Mouse (Mus musculus) left cerebral cortex, postnatal 10 days (tissue): ENCODE measurements at regions not wholly inside any gene's neighbourhood (a gene's known extent, or its start where the extent isn't known, plus 50 kb on each side); places are given as distances from the start of the nearest gene placed in this dataset.
"Not testable (repeated sequence)": the region's sequence is repeated elsewhere in the genome, so short reads cannot be mapped to it uniquely, and the experiment has no call there.

ENCODE experiments used
- DNase-seq, 2 experiments: peaks; one replicate each; pipeline ENCODE4 v3.0.0; 2021 to 2022; ENCODE audit warnings: low spot score in 2 of 2, mixed read lengths in 1 of 2; ENCODE audit errors: extremely low spot score in 1 of 2
- intact Hi-C: fragments of 180-260 bp; cut with DNase I; formaldehyde crosslinking; loops from one replicate; pipeline ENCODE4 v1.15.1; 2025

GRCm38 (mm10) chr10:53482919-53483318 is 103.2 kb upstream of the Cep85l start:
- no peak for DNase-seq
- intact Hi-C loops: no loop called here

DNA sequence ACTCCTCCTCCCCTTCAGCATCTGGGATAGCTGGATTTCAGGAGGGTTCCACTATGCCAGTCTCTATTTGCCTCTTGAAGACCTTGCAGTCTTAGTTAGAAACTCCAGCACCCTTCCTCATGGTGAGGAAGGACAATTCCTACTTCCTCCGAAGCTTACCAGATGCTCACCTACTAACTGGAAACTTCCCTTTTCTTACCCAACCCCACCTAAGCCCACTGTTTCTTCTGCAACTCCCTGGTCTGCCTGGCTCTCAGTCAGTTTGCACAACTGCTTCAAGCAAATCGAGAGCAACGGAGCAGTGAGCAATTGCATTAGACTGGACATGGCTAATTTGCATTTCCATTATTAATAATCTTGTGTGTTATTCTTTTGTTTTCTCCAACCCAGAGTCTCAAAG is 90.5 kb upstream of the Cep85l start:
- intact Hi-C loops: no loop called here

DNA sequence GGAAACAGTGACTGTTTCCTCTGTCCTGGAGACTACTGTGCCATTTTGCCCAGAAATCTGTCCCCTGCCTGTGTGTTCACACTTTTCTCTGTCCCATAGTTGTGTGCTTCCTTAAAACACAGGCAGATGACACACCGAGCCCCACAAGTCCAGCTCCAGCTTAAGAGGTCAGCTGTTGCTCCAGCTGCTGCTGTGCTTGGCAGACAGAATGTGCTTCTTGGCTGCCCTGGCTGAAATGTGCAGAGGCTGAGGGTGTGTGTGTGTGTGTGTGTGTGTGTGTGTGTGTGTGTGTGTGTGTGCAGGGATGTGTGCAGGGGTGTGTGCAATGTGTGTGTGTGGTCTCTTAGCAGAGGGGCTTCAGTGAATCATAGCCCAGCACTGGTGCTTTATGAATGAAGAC is 89.9 kb upstream of the Cep85l start:
- intact Hi-C loops: no loop called here
- peak in 1 of 2 experiments; percentile 48 for DNase-seq

More for the DNA sequence above, 90.5 kb upstream of the Cep85l start:
- DNase-seq: no peak

DNA sequence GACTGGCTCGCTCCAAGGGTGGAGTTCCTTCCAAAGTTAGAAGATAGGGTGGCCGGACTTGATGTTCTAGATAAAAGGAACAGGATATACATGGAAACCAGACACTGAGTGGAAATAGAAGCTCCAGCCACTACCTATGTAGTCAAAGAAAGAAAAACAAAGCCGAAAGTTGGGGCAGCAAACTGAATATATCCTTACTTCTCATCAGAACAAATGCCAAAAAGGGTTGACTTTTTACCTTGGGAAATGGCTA is 88.5 kb upstream of the Cep85l start:
- no peak for DNase-seq
- intact Hi-C loops: no loop called here

- intact Hi-C loops: no loop called here
- DNase-seq: no peak
Measured at GRCm38 (mm10) chr10:53467472-53468292, 87.9 kb upstream of the Cep85l start.

GRCm38 (mm10) chr10:53466851-53467250 is 87.1 kb upstream of the Cep85l start:
- intact Hi-C loops: no loop called here
- no peak for DNase-seq

DNA sequence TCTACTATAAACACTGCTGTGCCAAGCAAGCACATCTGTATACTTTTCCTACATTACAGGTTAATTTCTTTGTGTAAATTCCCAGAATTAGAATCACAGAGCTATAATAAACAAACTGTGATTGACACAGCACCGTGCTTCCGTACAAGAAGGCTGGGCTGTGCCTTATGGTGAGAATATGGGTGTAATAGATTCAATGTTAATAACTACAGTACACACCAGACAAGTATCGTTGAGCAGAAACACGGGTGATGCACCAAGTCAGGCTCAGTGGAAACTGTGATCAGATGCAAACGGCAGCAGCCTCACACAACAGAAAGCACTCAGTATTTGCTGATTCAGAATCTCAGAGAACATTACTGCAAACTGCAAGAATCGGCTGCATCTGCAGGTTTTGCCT is 86.5 kb upstream of the Cep85l start:
- intact Hi-C loops: no loop called here
- no peak for DNase-seq

DNA sequence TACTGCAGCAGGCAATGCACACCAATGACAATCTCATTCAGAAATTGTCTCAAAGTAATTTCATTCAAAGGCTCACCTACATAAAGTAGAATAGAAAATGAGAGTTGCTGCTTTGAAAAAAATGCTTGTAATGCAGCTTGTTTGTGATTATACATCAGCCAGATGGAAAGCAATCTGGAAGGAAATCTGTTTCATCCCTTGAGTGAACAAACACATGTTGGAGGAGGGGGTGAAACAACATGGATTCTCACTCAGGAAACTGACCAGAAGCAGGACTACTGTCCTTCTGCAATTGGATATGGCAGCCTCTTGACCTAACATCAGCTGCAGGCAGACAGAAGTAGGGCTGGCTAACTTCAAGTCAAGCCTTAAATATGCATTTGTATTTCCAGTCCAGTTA is 84.8 kb upstream of the Cep85l start:
- intact Hi-C loops: no loop called here
- no peak for DNase-seq

- intact Hi-C loops: no loop called here
- DNase-seq: no peak
Measured at GRCm38 (mm10) chr10:53464006-53464405, 84.3 kb upstream of the Cep85l start.

GRCm38 (mm10) chr10:53463471-53463870 is 83.7 kb upstream of the Cep85l start:
- intact Hi-C loops: no loop called here
- no peak for DNase-seq

- no peak for DNase-seq
- intact Hi-C loops: no loop called here
Measured at GRCm38 (mm10) chr10:53462449-53463308, 82.9 kb upstream of the Cep85l start.

DNA sequence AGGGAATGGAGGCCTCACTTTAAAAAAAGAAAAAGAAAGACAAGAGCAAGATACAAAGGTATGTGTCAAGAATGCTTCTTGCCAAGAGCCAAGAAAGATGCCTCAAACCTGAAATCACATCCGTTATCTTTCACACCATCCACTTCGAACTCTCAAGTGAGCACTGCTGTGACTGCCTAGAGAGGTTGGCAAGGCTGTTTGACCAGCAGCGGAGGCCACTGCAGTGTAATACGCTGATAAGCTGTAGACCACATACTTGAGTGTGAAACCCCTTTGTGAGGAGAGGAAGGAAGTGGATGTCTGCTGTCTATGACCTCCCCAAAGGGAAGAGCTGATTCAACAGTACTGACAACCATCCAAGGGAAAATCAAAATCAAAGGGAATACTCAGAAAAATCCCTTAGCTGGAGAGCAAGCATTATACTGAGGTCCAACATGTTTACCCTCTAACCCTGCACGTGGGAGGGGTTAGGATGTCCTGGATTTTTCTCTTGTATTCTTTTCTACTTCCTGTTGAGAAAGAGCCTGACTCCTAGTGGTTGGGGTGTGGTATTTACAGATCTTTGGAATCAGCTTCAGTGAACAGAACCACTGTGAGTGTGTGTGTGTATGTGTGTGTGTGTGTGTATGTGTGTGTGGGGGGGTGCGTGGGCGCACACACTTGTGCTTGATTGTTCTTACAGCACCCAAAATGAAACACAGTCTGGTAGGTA is 81.5 kb upstream of the Cep85l start:
- no peak for DNase-seq
- intact Hi-C loops: no loop called here

GRCm38 (mm10) chr10:53459706-53460105 is 80.0 kb upstream of the Cep85l start:
- DNase-seq, intact Hi-C loops: not testable (repeated sequence)

DNA sequence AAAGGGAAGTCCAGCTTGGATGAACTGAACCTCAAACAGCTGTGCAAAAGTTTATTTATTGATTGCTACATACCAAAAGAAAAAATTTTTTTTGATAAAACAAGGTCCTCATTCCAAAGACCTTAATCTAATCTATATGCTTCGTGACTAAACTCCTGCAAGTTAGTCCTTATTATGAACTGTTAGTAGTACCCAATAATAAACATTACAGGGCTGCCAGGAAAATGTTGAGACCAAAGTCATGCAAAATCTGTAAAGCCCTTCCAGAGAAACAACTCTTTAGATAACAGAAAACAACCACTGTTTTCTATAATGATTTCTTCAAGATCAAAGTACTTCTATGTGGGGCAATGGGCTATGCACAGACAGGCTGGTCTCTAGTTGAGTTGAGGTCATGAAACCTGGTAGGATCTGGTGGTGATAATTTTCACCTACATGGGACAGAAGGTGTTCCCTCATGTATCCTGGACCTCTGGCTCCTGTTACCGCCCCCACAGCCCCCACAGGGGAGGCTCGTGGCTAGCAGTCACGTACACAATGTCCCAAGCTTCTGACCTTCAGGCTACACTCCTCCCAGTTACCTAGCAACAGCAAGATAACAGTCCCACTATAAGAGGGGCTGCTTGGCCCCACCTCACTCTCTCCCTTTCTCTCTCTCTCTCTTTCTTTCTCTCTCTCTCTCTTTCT is 76.4 kb upstream of the Cep85l start:
- no peak for DNase-seq
- intact Hi-C loops: no loop called here

- no peak for DNase-seq
- intact Hi-C loops: no loop called here
Measured at GRCm38 (mm10) chr10:53444789-53445188, 65.0 kb upstream of the Cep85l start.

- no peak for DNase-seq
- intact Hi-C loops: no loop called here
Measured at GRCm38 (mm10) chr10:53443443-53443842, 63.7 kb upstream of the Cep85l start.

- intact Hi-C loops: no loop called here
- no peak for DNase-seq
Measured at GRCm38 (mm10) chr10:53442912-53443311, 63.2 kb upstream of the Cep85l start.

DNA sequence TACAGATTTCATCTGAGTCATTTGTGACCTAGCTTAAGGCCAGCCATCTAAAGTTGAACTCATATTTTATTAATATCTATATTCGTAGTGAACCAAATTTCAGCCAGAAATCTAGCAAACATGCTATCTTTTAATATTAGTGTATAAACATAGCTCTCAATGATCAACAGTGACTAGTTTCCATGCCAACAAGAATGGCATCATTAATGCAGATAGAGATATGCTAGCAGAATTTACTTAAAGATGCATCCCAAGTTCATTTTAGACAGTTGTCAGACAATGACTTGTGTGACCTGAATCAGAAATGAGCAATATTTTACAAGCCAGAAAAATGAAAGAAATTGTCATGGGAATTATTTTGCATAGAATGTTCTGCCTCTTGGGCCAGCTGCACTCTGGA is 60.5 kb upstream of the Cep85l start:
- DNase-seq: no peak
- intact Hi-C loops: no loop called here

- intact Hi-C loops: no loop called here
Measured at GRCm38 (mm10) chr10:53438388-53438787, 58.6 kb upstream of the Cep85l start.

More at GRCm38 (mm10) chr10:53438388-53438787, 58.6 kb upstream of the Cep85l start:
- no peak for DNase-seq
